Comparison of ENCODE assay signal across 9 mouse cellular contexts in the genomic region with DNA sequence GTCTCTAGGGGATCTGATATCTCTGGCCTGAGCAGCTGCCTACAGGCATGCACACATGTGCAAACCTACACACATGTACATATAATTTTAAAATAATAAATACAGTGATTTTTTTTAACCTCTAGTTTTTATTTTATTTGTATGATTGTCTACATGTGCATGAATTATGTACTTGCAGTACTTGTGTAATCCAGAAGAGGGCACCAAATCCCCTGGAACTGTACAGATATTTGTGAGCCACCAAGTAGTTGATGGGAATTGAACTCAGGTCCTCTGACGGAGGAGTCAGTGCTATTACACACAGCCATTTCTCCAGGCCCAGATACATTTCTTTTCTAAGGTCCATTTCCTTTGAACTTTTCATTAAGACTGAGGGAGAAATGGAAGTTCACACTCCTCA. TPM values are rescaled to one million over a fixed set of nuclear protein-coding genes. Genes with fewer than 3 reads are reported as not detected.
DNase-seq lines count a peak whose midpoint lies in the region; ATAC-seq lines count a peak whose summit lies in the region.
"Had no signal": no experiment of that assay in that cellular context is flagged by ENCODE, and none has a peak within 500 bp of the region (broad histone marks: within the 10 kb centered on the region; RNA-seq: fewer than 3 reads in every experiment).

No protein-coding gene starts in this region.

- 0 out of 2 replicates have a peak, but pooled peaks have one; percentile 27 for ATAC-seq in granulocyte monocyte progenitor cell, adult 5-6 weeks (replicated peaks; ENCODE audit: poor library complexity, severe bottlenecking)

- DNase-seq in cerebellum, postnatal 14 days: peak; percentile 51 to 58
- DNase-seq in cerebellum, adult 9-11 months: no peak
- DNase-seq in left cerebral cortex, postnatal 14 days (ENCODE audit: low spot score in 2 of 2): peak; percentile 26 to 29
- DNase-seq in left cerebral cortex, adult 11 months (ENCODE audit: low spot score): no peak
- DNase-seq in ES-CJ7 (ENCODE audit: low read depth, low spot score): peak; percentile 48
- no peak for DNase-seq in frontal cortex, postnatal 25 days (ENCODE audit: low spot score in 2 of 2)
- no peak for DNase-seq in layer of hippocampus, adult 9-11 months

- intact Hi-C loops in left cerebral cortex, postnatal 14 days (cut with DNase I): no loop called here

RNA-seq across cellular contexts. Expression of a gene that starts 12.3 kb away (rescaled TPM):
- 10 to 100 TPM; 12.7 to 16.2 TPM for total RNA-seq in left cerebral cortex, postnatal 14 days (2021)
- total RNA-seq in granulocyte monocyte progenitor cell, adult 5-6 weeks (2014; fragmentation: Nextera tagmentation): 0.21 TPM in 1 of 2 replicates, not detected in the other
- not detected in 2 replicates for total RNA-seq in granulocyte monocyte progenitor cell, adult 5-6 weeks (2017)
- total RNA-seq: heart, adult 18-20 months had no signal

Comparison
In these comparisons a context has a peak if more than half of its experiments do, and no peak if none do; other contexts are left out.
1. DNase-seq: peak in cerebellum, postnatal 14 days (2 of 2), left cerebral cortex, postnatal 14 days (2 of 2) and ES-CJ7 (single experiment); none in cerebellum, adult 9-11 months (single experiment), left cerebral cortex, adult 11 months (single experiment), frontal cortex, postnatal 25 days (0 of 2) and layer of hippocampus, adult 9-11 months (single experiment).
2. RNA of a gene that starts 12.3 kb away (total RNA-seq): 12.7 to 16.2 TPM in left cerebral cortex, postnatal 14 days; 0.21 TPM in granulocyte monocyte progenitor cell, adult 5-6 weeks; every median in the first group is over 10 times any median in the second.